Mouse (Mus musculus) testis, adult 2 months (tissue): Measurements from ENCODE around the gene Sost. TPM values are rescaled to one million over a fixed set of nuclear protein-coding genes. Genes with fewer than 3 reads are reported as not detected.

Source experiments
- H3K27ac ChIP-seq: fragments of 200-500 bp; 2 replicates; pipeline ENCODE4 v1.5.1; 2012; ENCODE audit warnings: low read depth, low read length; ENCODE audit not compliant: control insufficient read depth, insufficient read depth
- H3K27me3 ChIP-seq: fragments of 200-500 bp; 2 replicates; pipeline ENCODE4 v1.6.1; 2012; ENCODE audit warnings: mild to moderate bottlenecking, low read length, moderate library complexity; ENCODE audit not compliant: control insufficient read depth, insufficient read depth
- H3K36me3 ChIP-seq: fragments of 200-500 bp; 2 replicates; pipeline ENCODE4 v1.6.1; 2012; ENCODE audit warnings: mild to moderate bottlenecking, low read length; ENCODE audit not compliant: control insufficient read depth, insufficient read depth
- H3K4me1 ChIP-seq: fragments of 200-500 bp; 2 replicates; pipeline ENCODE4 v1.6.1; 2012; ENCODE audit warnings: low read length; ENCODE audit not compliant: control insufficient read depth, insufficient read depth
- H3K4me3 ChIP-seq: fragments of 200-500 bp; 2 replicates; pipeline ENCODE4 v1.5.1; 2012; ENCODE audit warnings: low read depth, mild to moderate bottlenecking, low read length, moderate library complexity, mixed read lengths; ENCODE audit not compliant: control insufficient read depth
- CTCF ChIP-seq: fragments of 200-500 bp; IDR thresholded peaks from 2 replicates; pipeline ENCODE4 v1.5.1; 2012; ENCODE audit warnings: low read depth, mild to moderate bottlenecking, inconsistent platforms, low read length, moderate library complexity; ENCODE audit not compliant: control insufficient read depth, insufficient read depth, insufficient replicate concordance
- POLR2A ChIP-seq: fragments of 200-500 bp; IDR thresholded peaks from 2 replicates; pipeline ENCODE4 v1.6.1; 2012; ENCODE audit warnings: low read depth, mild to moderate bottlenecking, inconsistent platforms, low read length, moderate library complexity; ENCODE audit not compliant: control insufficient read depth
- polyA plus RNA-seq: library from polyadenylated mRNA; depleted of rRNA; stranded (reverse); fragments of >200 nt; gene quantifications from 2 replicates; pipeline ENCODE4 v1.2.3, GENCODE M21; 2012

Gene Sost
- polyA plus RNA-seq, 1 experiment, result 2.4 TPM

GRCm38 (mm10) chr11:101946525-101946924 lies 20.3 kb downstream of the Sost start:
- H3K27ac ChIP-seq, result no peak overlapping the region
- H3K36me3 ChIP-seq, result no peaks in the 10 kb centered on the region
- peaks cover 4% of the 10 kb centered on the region for H3K4me1 ChIP-seq
- no peaks in the 10 kb centered on the region for H3K27me3 ChIP-seq
- no peak overlapping the region for H3K4me3 ChIP-seq
- no peak for TF ChIP-seq POLR2A
- TF ChIP-seq CTCF, result no peak

DNA sequence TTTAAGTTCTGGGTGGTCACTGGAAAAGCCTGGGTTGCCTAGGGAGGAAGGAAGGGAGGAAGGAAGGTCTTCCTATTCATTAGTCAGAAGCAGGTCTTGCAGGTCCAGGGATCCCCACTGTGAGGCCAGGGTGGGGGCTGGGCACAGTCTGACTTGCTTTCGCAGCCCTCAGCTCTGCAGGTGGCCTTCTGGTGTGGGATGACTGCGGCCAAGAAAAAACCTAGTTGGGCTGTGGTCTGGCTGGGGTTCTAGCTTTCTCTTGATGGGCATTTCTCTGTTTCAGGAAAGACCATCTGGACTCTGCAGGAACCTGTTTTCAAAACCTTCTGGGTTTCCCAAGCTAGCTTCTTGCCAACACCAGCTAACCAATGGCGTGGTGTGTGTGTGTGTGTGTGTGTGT lies 23.8 kb downstream of the Sost start:
- Histone ChIP-seq H3K36me3 (no peaks in the 10 kb centered on the region), H3K27me3 (no peaks in the 10 kb centered on the region), H3K4me3 (no peak overlapping the region), H3K4me1 (no peaks in the 10 kb centered on the region), H3K27ac (no peak overlapping the region)
- TF ChIP-seq CTCF (no peak), POLR2A (no peak)

GRCm38 (mm10) chr11:101937108-101937507 lies 29.7 kb downstream of the Sost start:
- Histone ChIP-seq H3K4me3 (peak overlapping the region; percentile 58), H3K27ac (no peak overlapping the region), H3K4me1 (peaks cover 9% of the 10 kb centered on the region), H3K27me3 (no peaks in the 10 kb centered on the region; the same call in 1 of the 2 replicates), H3K36me3 (no peaks in the 10 kb centered on the region)
- TF ChIP-seq POLR2A (no peak), CTCF (no peak)

GRCm38 (mm10) chr11:101936421-101936820 lies 30.4 kb downstream of the Sost start:
- TF ChIP-seq CTCF (no peak), POLR2A (no peak)
- Histone ChIP-seq H3K27me3 (no peaks in the 10 kb centered on the region; the same call in 1 of the 2 replicates), H3K4me1 (peaks cover 9% of the 10 kb centered on the region), H3K36me3 (no peaks in the 10 kb centered on the region), H3K27ac (no peak overlapping the region), H3K4me3 (no peak overlapping the region)

DNA sequence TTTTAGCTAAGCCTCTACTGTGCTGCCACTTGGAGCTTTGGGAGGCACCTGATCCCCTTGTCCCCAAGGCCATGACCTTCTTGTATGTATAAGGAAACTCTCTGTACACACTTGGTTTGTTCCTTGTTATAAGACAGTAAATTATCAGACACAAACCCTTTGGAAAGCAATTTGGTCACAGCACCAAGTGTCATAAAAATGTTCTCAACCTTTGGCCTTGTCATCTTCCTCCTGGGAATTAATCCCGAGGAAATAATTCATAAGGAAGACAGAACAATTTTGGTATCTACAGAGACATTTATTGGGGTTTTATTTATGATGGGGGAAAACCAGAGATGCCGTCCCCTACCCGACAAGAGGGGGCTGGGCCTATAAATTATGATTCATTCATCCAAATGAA lies 31.1 kb downstream of the Sost start:
- TF ChIP-seq POLR2A (no peak), CTCF (no peak)
- Histone ChIP-seq H3K4me1 (peaks cover 9% of the 10 kb centered on the region), H3K4me3 (no peak overlapping the region), H3K36me3 (no peaks in the 10 kb centered on the region), H3K27ac (no peak overlapping the region), H3K27me3 (no peaks in the 10 kb centered on the region; the same call in 1 of the 2 replicates)

DNA sequence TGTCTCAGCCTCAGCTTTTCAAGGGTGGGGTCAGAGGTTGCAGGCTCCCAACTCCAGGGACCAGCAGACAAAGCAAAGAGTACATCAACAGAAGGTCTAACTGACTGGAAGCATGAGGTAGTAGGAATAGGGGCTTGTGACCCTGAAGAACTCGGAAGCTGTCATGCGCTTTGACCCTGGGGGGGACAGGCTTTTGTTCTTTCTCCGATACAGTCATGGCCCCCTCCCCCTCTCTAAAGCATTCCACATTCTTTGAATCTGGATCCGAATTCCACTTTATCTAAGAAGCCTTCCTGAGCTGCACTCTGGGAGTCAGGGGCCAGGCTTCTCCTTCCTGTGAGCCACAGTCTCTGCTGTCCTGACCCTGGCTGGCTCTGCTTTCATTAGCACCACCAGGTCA lies 34.8 kb downstream of the Sost start:
- Histone ChIP-seq H3K4me3 (no peak overlapping the region), H3K27me3 (no peaks in the 10 kb centered on the region; the same call in 1 of the 2 replicates), H3K4me1 (peaks cover 11% of the 10 kb centered on the region), H3K27ac (no peak overlapping the region), H3K36me3 (no peaks in the 10 kb centered on the region)
- TF ChIP-seq CTCF, result no peak
- TF ChIP-seq POLR2A, result no peak

DNA sequence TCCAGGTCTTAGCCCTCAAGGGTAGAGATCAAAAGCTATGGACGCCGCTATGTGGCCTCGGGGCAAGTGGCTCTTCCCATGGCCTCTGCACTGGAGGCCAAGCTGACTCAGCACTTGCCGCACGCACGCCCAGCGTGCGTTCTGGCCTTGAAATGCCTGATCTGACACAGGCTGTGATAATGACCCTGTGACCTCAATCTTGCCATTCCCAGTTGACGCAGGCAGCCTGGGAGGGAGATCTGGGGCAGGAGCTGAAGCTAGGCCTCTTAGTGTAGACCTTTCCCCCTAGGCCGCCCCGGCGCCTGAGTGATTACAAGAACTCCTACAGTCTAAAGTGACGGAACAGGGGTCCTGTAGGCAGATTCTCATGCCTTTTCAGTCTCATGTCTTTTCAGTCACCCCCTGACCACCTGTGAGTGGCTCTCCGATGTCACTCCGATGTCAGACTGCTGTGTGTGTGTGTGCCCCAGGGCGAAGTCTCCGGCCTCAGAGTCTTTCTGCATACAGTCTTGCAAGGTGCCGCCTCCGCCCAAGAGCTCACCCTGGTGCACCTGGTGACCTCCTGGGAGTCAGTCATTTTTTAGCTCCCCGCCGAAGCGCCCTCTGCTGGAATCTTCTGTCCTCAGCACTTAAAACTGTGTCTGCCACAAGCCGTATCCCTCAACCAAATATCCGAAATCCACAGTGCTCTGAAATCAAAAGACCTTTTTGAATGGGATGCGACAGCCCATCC lies 38.6 kb downstream of the Sost start:
- peak; percentile 44; the same call in 1 of the 2 replicates for TF ChIP-seq CTCF
- no peak; the same call in 1 of the 2 replicates for TF ChIP-seq POLR2A
- H3K4me1 ChIP-seq, result peaks cover 10% of the 10 kb centered on the region
- H3K27ac ChIP-seq, result peak overlapping the region; percentile 55
- no peaks in the 10 kb centered on the region for H3K36me3 ChIP-seq
- peak overlapping the region; percentile 4 for H3K4me3 ChIP-seq
- H3K27me3 ChIP-seq, result no peaks in the 10 kb centered on the region
